Mouse (Mus musculus) embryo, embryonic 10 days (tissue): ENCODE results near the gene Cyp2e1.

Experiments
- DNase-seq: peaks from one replicate; pipeline ENCODE4 v3.0.0-alpha.2; 2015; ENCODE audit warnings: low spot score

Cyp2e1 gene

GRCm38 (mm10) chr7:140810496-140810895, 47.0 kb downstream of the Cyp2e1 start:
- no peak for DNase-seq

DNA sequence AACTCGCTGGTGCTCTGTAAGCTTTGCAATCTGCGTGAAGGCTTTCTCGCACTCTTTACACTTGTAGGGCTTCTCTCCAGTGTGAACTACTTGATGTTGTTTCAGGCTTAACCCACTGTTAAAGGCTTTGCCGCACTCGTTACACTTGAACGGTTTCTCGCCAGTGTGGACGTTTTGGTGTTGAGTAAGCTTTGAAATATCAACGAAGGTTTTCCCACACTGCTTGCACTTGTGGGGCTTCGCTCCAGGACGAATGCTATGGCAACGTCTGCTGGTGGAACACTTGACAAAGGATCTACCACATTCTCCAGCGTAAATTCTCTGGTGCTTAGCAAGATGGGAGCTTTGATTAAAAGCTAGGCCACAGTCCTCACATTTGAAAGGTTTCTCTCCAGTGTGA, 48.2 kb downstream of the Cyp2e1 start:
- no peak for DNase-seq

DNA sequence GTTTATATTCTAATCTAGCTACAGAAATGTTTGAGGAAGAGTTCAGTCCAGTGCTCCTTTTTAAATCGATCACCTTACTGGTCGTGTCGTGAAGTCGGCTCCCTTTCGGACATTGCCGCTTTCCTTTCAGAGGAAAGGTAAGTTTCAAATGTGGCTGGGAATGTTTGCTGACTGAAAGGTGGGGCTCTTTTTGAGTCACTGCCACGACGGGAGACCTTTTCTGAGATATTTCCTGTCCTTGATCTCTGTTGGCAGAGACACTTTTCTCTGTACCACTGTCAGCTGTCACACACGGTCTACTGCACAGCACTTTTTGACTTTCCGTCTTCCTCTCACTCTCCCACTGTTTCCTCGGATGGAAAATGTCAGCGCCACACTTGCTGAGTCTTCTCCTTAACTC, 49.3 kb downstream of the Cyp2e1 start:
- no peak for DNase-seq

- DNase-seq: no peak
These were observed 56.6 kb downstream of the Cyp2e1 start for GRCm38 (mm10) chr7:140820173-140820572.

DNA sequence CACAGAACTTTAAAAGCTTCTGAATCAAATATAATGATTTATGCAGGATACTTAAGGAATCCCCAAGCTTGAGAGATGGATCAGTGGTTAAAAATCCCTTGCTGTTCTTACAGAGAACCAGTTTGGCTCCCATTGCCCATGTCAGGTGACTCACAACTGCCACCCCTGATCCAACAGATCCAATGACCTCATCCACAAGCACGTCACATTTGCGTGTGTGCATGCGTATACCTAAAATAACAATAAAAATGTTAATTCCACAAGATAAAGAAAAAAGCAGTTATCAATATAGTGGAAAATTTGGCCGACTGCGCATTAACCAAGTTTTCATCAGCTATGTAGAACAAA, 57.7 kb downstream of the Cyp2e1 start:
- no peak for DNase-seq

GRCm38 (mm10) chr7:140821653-140822329, 58.3 kb downstream of the Cyp2e1 start, which contains the start of gene Zfp941:
Zfp941 (minus strand) TSS chr7:140822178.
- DNase-seq: peak; percentile 78

DNA sequence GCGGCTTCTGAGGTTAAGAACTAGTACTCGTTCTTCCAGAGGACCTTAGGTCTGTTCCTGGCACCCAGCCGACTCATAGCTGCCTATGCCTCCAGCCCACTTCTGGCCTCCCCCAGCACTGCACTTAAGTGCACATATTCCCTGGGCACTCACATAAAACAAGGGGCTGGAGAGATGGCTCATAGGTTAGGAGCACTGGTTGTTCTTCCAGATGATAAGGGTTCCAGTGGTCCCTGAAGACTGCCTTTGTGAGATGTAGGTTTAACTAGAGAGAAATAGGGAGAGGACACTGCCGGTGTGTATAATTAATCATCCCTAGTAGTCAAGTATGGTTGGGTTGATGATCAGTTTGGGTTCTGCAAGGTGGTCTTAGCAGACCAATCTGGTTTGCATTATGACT, 59.2 kb downstream of the Cyp2e1 start:
- DNase-seq: no peak
